9 mouse cellular contexts compared by ENCODE assay signal in genomic region chr13:46703138-46703537, GRCm38 (mm10). TPM values are rescaled to one million over a fixed set of nuclear protein-coding genes. Genes with fewer than 3 reads are reported as not detected.
DNase-seq lines count a peak whose midpoint lies in the region; ATAC-seq lines count a peak whose summit lies in the region.
"Had no signal": no experiment of that assay in that cellular context is flagged by ENCODE, and none has a peak within 500 bp of the region (broad histone marks: within the 10 kb centered on the region; RNA-seq: fewer than 3 reads in every experiment).

No protein-coding gene starts in this region.

- no peak overlapping the region for H3K4me3 ChIP-seq in midbrain, embryonic 14.5 days (replicated peaks; ENCODE audit: low read depth, low read length)
- no peak overlapping the region for H3K4me3 ChIP-seq in midbrain, embryonic 15.5 days

- peak; percentile 18 to 20 for DNase-seq in cerebellum, postnatal 14 days
- no peak for DNase-seq in cerebellum, postnatal 36 days
- peak; percentile 32 for DNase-seq in midbrain, embryonic 14.5 days
- peak; percentile 16 for DNase-seq in kidney, postnatal 14 days
- DNase-seq in thymus, postnatal 25 days: peak; percentile 40
- no peak for DNase-seq in urinary bladder, postnatal 4 days (ENCODE audit: low spot score in 2 of 2)
- no peak for DNase-seq in cerebellum, adult 11-12 months
- DNase-seq: right cerebral cortex, adult 18-20 months had no signal

- H3K36me3 ChIP-seq in midbrain, embryonic 14.5 days (ENCODE audit: control insufficient read depth, insufficient read depth, low read length): peaks cover 39% of the 10 kb centered on the region
- H3K36me3 ChIP-seq in midbrain, embryonic 15.5 days (replicated peaks): no peaks in the 10 kb centered on the region

- WGBS in midbrain, embryonic 14.5 days: 80% methylated on average over 5 of the region's 5 CpGs
- WGBS in midbrain, embryonic 15.5 days: 88% methylated on average over 5 of the region's 5 CpGs

- no peak overlapping the region for H3K9ac ChIP-seq in midbrain, embryonic 14.5 days (replicated peaks; ENCODE audit: low read length)
- no peak overlapping the region for H3K9ac ChIP-seq in midbrain, embryonic 15.5 days

- no peak overlapping the region for H3K4me2 ChIP-seq in midbrain, embryonic 14.5 days (ENCODE audit: low read length)
- no peak overlapping the region for H3K4me2 ChIP-seq in midbrain, embryonic 15.5 days

- no peaks in the 10 kb centered on the region for H3K9me3 ChIP-seq in midbrain, embryonic 14.5 days (ENCODE audit: control insufficient read depth, low read length)
- H3K9me3 ChIP-seq in midbrain, embryonic 15.5 days: no peaks in the 10 kb centered on the region

- ATAC-seq in midbrain, embryonic 14.5 days (ENCODE audit: low FRiP score, low TSS enrichment): no peak
- ATAC-seq in midbrain, embryonic 15.5 days (replicated peaks): no peak

- H3K4me1 ChIP-seq in midbrain, embryonic 14.5 days (ENCODE audit: control insufficient read depth, insufficient read depth, low read length): no peaks in the 10 kb centered on the region
- no peaks in the 10 kb centered on the region for H3K4me1 ChIP-seq in midbrain, embryonic 15.5 days

- H3K27me3 ChIP-seq in midbrain, embryonic 14.5 days (ENCODE audit: control insufficient read depth, insufficient read depth, low read length): no peaks in the 10 kb centered on the region
- no peaks in the 10 kb centered on the region for H3K27me3 ChIP-seq in midbrain, embryonic 15.5 days (replicated peaks)

- H3K27ac ChIP-seq in midbrain, embryonic 14.5 days (replicated peaks; ENCODE audit: low read depth, low read length): no peak overlapping the region
- H3K27ac ChIP-seq in midbrain, embryonic 15.5 days: no peak overlapping the region

RNA-seq across cellular contexts. Expression of gene Nup153, which starts 24.6 kb away (rescaled TPM):
- polyA plus RNA-seq in midbrain, embryonic 14.5 days (2014; fragmentation: Nextera tagmentation; extraction: Ambion mirVana): 30.2 and 30.4 TPM in 2 replicates
- polyA plus RNA-seq in midbrain, embryonic 15.5 days (2015; fragmentation: Nextera tagmentation; extraction: Ambion mirVana): 18.4 and 18.5 TPM in 2 replicates

RNA-seq across cellular contexts. Expression of gene Fam8a1, which starts 33.8 kb away (rescaled TPM):
- polyA plus RNA-seq in midbrain, embryonic 14.5 days (2014; fragmentation: Nextera tagmentation; extraction: Ambion mirVana): 19.2 and 27.0 TPM in 2 replicates
- 21.0 and 21.3 TPM in 2 replicates for polyA plus RNA-seq in midbrain, embryonic 15.5 days (2015; fragmentation: Nextera tagmentation; extraction: Ambion mirVana)

Comparison
In these comparisons a context has a peak if more than half of its experiments do, and no peak if none do; other contexts are left out.
1. DNase-seq: peak in cerebellum, postnatal 14 days (2 of 2), midbrain, embryonic 14.5 days (single experiment), kidney, postnatal 14 days (single experiment) and thymus, postnatal 25 days (single experiment); none in cerebellum, postnatal 36 days (0 of 2), urinary bladder, postnatal 4 days (0 of 2) and cerebellum, adult 11-12 months (single experiment).